Comparison of ENCODE assay signal across 9 mouse cellular contexts in the genomic region with DNA sequence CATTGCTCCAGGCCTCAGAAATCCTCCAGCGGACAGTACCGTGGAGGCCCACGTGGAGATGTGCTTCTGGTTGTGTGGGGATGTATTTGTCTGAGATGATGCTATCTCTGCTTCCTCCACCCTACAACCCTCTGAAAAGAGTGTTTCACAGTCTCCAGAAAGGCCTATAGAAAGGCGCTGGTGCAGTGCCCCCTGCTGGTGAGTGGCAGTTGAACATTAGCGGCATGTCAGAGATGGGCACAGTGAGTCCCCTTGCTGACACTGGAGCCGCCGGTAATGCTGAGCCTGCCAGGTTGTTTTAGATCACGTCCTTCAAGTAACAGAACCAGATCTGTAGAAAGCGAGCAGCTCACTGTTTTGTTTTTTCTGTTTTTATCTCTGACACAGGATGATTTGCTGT.
DNase-seq lines count a peak whose midpoint lies in the region; ATAC-seq and TF ChIP-seq lines count a peak whose summit lies in the region.
"Had no signal": no experiment of that assay in that cellular context is flagged by ENCODE, and none has a peak within 500 bp of the region (broad histone marks: within the 10 kb centered on the region; RNA-seq: fewer than 3 reads in every experiment).

No protein-coding gene starts in this region.

- ATAC-seq in hindbrain, embryonic 11.5 days (ENCODE audit: low FRiP score), result no peak
- no peak for ATAC-seq in hindbrain, embryonic 13.5 days (ENCODE audit: low FRiP score)
- ATAC-seq in hindbrain, postnatal 0 days, result no peak; the same call in 1 of the 2 replicates
- no peak for ATAC-seq in stomach, postnatal 0 days (ENCODE audit: low FRiP score, low TSS enrichment)

- H3K9me3 ChIP-seq in hindbrain, embryonic 11.5 days (ENCODE audit: control insufficient read depth, low read length), result no peaks in the 10 kb centered on the region
- H3K9me3 ChIP-seq in hindbrain, embryonic 13.5 days, result no peaks in the 10 kb centered on the region
- no peaks in the 10 kb centered on the region for H3K9me3 ChIP-seq in hindbrain, postnatal 0 days (ENCODE audit: low read length)
- no peaks in the 10 kb centered on the region for H3K9me3 ChIP-seq in stomach, postnatal 0 days (ENCODE audit: control insufficient read depth, low read length)
- H3K9me3 ChIP-seq: stomach, embryonic 15.5 days had no signal

- DNase-seq in hindbrain, embryonic 11.5 days (ENCODE audit: low spot score), result peak; percentile 59
- peak in 1 of 2 experiments; percentile 3 for DNase-seq in spleen, adult 2 months (ENCODE audit: low read depth in 1 of 2, low spot score in 2 of 2)
- DNase-seq in spleen, postnatal 36 days (ENCODE audit: low spot score in 2 of 2), result no peak
- peak; percentile 69 for DNase-seq in adrenal gland, postnatal 10 days
- peak; percentile 61 for DNase-seq in hindbrain, postnatal 0 days (ENCODE audit: low spot score)
- DNase-seq in stomach, postnatal 0 days (ENCODE audit: low spot score), result peak; percentile 16
- DNase-seq in spleen, postnatal 14 days (ENCODE audit: low spot score in 2 of 2), result no peak

- TF ChIP-seq CTCF in spleen, adult 2 months (IDR thresholded peaks at IDR 0.05; ENCODE audit: extremely low read depth, insufficient read depth, insufficient read length, insufficient replicate concordance), result 0 out of 2 replicates have a peak, but pooled peaks have one; percentile 4
- TF ChIP-seq CTCF in hindbrain, postnatal 0 days (IDR thresholded peaks at IDR 0.05; ENCODE audit: low read depth), result peak; percentile 65
- peak; percentile 66 for TF ChIP-seq CTCF in stomach, postnatal 0 days (IDR thresholded peaks at IDR 0.05; ENCODE audit: low read depth)

- H3K9ac ChIP-seq in hindbrain, embryonic 11.5 days (ENCODE audit: low read depth, low read length), result no peak overlapping the region
- H3K9ac ChIP-seq in hindbrain, embryonic 13.5 days, result no peak overlapping the region
- no peak overlapping the region for H3K9ac ChIP-seq in hindbrain, postnatal 0 days (replicated peaks; ENCODE audit: low read length)
- H3K9ac ChIP-seq in stomach, postnatal 0 days (ENCODE audit: low read length), result no peak overlapping the region
- H3K9ac ChIP-seq: stomach, embryonic 15.5 days had no signal

- H3K4me2 ChIP-seq in hindbrain, embryonic 11.5 days (replicated peaks; ENCODE audit: low read depth, low read length), result no peak overlapping the region
- H3K4me2 ChIP-seq in hindbrain, embryonic 13.5 days, result no peak overlapping the region
- H3K4me2 ChIP-seq in hindbrain, postnatal 0 days (ENCODE audit: low read depth, low read length), result no peak overlapping the region
- no peak overlapping the region for H3K4me2 ChIP-seq in stomach, postnatal 0 days (replicated peaks; ENCODE audit: low read depth)
- H3K4me2 ChIP-seq: stomach, embryonic 15.5 days had no signal

- H3K27me3 ChIP-seq in hindbrain, embryonic 11.5 days (ENCODE audit: control insufficient read depth, insufficient read depth, low read length), result no peaks in the 10 kb centered on the region
- no peaks in the 10 kb centered on the region for H3K27me3 ChIP-seq in hindbrain, embryonic 13.5 days
- no peaks in the 10 kb centered on the region for H3K27me3 ChIP-seq in spleen, adult 2 months (ENCODE audit: control insufficient read depth, insufficient read depth, low read length)
- H3K27me3 ChIP-seq in hindbrain, postnatal 0 days (ENCODE audit: insufficient read depth, low read length), result no peaks in the 10 kb centered on the region
- H3K27me3 ChIP-seq in stomach, postnatal 0 days (ENCODE audit: control insufficient read depth, insufficient read depth, low read length), result no peaks in the 10 kb centered on the region
- H3K27me3 ChIP-seq: stomach, embryonic 15.5 days had no signal

- H3K4me1 ChIP-seq in hindbrain, embryonic 11.5 days (replicated peaks; ENCODE audit: control insufficient read depth, insufficient read depth, low read length), result no peaks in the 10 kb centered on the region
- H3K4me1 ChIP-seq in hindbrain, embryonic 13.5 days (replicated peaks), result no peaks in the 10 kb centered on the region
- no peaks in the 10 kb centered on the region for H3K4me1 ChIP-seq in spleen, adult 2 months (ENCODE audit: control insufficient read depth, insufficient read depth, insufficient read length)
- no peaks in the 10 kb centered on the region for H3K4me1 ChIP-seq in hindbrain, postnatal 0 days (ENCODE audit: insufficient read depth, low read length)
- H3K4me1 ChIP-seq in stomach, postnatal 0 days (replicated peaks; ENCODE audit: control insufficient read depth, insufficient read depth), result no peaks in the 10 kb centered on the region
- H3K4me1 ChIP-seq: stomach, embryonic 15.5 days had no signal

- WGBS in hindbrain, embryonic 11.5 days, result 57% methylated on average over 9 of the region's 9 CpGs
- 57% methylated on average over 9 of the region's 9 CpGs for WGBS in hindbrain, embryonic 13.5 days
- WGBS in spleen, adult 2 months, result 76% methylated on average over 9 of the region's 9 CpGs
- 54% methylated on average over 9 of the region's 9 CpGs for WGBS in hindbrain, postnatal 0 days
- WGBS in stomach, postnatal 0 days, result 51% methylated on average over 9 of the region's 9 CpGs

- no peak for TF ChIP-seq POLR2A in spleen, adult 2 months (IDR thresholded peaks at IDR 0.05; ENCODE audit: low read depth, low read length)

- H3K27ac ChIP-seq in hindbrain, embryonic 11.5 days (ENCODE audit: low read depth, low read length), result no peak overlapping the region
- H3K27ac ChIP-seq in hindbrain, embryonic 13.5 days, result no peak overlapping the region
- H3K27ac ChIP-seq in spleen, adult 2 months (ENCODE audit: insufficient read depth, low read length), result no peak overlapping the region
- no peak overlapping the region for H3K27ac ChIP-seq in hindbrain, postnatal 0 days
- no peak overlapping the region for H3K27ac ChIP-seq in stomach, postnatal 0 days (replicated peaks)
- H3K27ac ChIP-seq: stomach, embryonic 15.5 days had no signal

- no peak for TF ChIP-seq EP300 in stomach, postnatal 0 days (optimal IDR thresholded peaks at IDR 0.05)

- H3K4me3 ChIP-seq in hindbrain, embryonic 11.5 days (ENCODE audit: low read depth, low read length), result no peak overlapping the region
- H3K4me3 ChIP-seq in hindbrain, embryonic 13.5 days, result no peak overlapping the region
- no peak overlapping the region for H3K4me3 ChIP-seq in spleen, adult 2 months (ENCODE audit: extremely low read depth, insufficient read depth, insufficient read length)
- no peak overlapping the region for H3K4me3 ChIP-seq in hindbrain, postnatal 0 days (ENCODE audit: low read length)
- no peak overlapping the region for H3K4me3 ChIP-seq in stomach, postnatal 0 days (ENCODE audit: low read depth, low read length)
- H3K4me3 ChIP-seq: stomach, embryonic 15.5 days had no signal

- no peaks in the 10 kb centered on the region for H3K36me3 ChIP-seq in hindbrain, embryonic 11.5 days (ENCODE audit: control insufficient read depth, insufficient read depth, low read length)
- H3K36me3 ChIP-seq in hindbrain, embryonic 13.5 days, result no peaks in the 10 kb centered on the region
- no peaks in the 10 kb centered on the region for H3K36me3 ChIP-seq in spleen, adult 2 months (ENCODE audit: control insufficient read depth, insufficient read depth, low read length)
- H3K36me3 ChIP-seq in hindbrain, postnatal 0 days (ENCODE audit: insufficient read depth, low read length), result no peaks in the 10 kb centered on the region
- H3K36me3 ChIP-seq in stomach, postnatal 0 days (ENCODE audit: control insufficient read depth, insufficient read depth, low read length), result no peaks in the 10 kb centered on the region
- H3K36me3 ChIP-seq: stomach, embryonic 15.5 days had no signal

Comparison
In these comparisons a context has a peak if more than half of its experiments do, and no peak if none do; other contexts are left out.
1. DNase-seq: peak in hindbrain, embryonic 11.5 days (single experiment), adrenal gland, postnatal 10 days (single experiment), hindbrain, postnatal 0 days (single experiment) and stomach, postnatal 0 days (single experiment); none in spleen, postnatal 36 days (0 of 2) and spleen, postnatal 14 days (0 of 2).
2. CTCF ChIP-seq: peak in every context shown above with its lines; median percentile 66 in stomach, postnatal 0 days; 65 in hindbrain, postnatal 0 days; 4 in spleen, adult 2 months.